Mouse (Mus musculus): ENCODE results near the gene Elk1.

The Elk1 gene

DNA sequence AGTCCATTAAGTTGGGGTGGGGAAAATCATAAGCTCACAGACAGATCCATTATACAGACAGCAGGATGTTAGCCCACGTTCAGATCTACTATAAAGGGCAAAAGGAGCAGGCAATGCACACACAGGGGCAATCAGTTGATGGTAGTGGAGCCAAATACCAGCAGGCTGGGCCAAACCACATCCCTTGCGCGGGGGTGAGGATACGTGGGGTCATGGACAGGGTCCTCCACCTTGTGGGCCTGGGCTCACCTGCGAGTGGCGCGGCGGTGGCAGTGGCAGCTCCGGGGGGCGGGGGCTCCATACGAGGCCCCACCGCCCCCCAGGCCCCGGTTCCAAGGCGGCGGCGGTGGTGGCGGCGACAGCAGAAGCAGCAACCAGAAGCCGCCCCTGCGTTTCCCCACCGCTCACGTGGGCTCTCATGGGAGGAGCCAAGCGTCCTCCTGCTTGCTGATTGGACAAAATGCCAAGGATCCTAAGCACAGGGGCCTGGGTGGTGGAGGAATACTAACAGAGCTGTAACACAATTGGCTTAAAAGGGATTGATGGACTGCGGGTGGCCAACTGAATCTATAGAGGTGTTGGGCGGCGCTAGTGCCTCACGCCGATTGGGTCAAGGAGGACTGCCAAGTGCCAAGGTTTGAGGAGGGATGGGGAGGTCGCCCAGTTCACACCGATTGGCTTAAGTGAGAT is at the start of gene Elk1:
Gene Elk1, minus strand, starts transcription at position 418 of the 690 bp plus-strand sequence.
- DNase-seq = peak; percentile 86

DNA sequence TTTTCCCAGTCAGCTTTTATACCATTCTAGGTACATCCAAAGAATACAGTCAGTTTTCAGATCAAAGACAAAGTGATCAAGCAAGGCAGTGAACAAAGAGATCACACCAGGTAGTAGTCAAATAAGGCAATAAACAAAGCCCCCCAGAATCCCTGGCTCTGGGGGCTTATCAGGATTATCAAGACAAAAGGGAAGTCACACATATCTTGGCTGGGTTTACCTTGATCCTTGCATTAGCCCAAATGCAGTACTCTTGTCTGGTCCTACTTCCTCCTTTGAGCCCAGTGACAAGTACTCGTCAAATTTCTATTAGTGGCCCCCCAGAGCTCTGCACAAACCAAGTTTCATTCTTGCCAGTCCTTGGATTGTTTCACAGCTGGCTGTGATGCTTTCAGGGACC is 30.5 kb upstream of the Elk1 start:
- no peak for DNase-seq

DNA sequence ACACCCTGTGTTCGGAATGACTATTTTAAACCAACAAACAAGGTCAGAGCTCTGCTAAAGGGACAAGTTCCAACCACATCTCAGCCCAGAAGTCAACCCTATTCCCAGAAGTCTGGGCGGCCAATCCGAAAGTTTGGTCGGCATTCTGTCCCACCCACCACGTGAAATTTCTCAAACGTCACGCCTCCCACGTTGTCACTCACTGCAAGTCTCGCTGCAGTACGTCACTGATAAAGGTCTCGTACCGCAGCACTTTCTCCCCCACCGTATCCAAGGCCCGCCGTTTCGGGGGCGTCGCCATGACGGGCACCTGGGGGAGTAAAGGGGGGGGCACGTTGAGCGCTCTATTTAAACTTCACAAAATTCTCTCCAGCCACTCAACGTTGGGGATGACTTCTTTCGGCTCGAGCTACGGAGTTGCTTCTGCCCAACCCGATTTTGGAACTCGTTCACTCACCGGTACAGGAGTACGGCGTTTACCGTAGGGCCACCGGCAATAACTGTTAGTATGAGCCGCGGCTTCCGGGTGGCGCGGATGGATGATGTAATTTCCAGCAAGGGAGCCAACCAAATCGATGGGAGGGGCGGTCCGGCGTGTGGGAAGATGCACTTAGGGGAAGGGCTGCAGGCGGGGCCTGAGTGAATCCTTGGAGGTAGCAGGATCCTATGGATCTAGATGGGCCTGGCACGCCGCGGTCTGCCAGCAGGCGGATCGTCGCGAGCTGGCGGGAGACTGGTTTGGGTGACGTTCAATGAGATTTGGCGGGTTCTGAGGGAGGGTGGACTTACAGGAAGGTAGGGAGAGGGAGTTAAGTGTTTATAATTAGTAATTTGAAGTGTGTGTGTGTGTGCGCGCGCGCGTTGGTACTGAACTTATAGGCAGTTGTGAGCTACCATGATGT is 11.3 kb upstream of the Elk1 start, which contains the start of gene Uxt:
Gene Uxt, minus strand, starts transcription at position 541 of the 902 bp plus-strand sequence.
- peak; percentile 91 to 92 for DNase-seq

DNA sequence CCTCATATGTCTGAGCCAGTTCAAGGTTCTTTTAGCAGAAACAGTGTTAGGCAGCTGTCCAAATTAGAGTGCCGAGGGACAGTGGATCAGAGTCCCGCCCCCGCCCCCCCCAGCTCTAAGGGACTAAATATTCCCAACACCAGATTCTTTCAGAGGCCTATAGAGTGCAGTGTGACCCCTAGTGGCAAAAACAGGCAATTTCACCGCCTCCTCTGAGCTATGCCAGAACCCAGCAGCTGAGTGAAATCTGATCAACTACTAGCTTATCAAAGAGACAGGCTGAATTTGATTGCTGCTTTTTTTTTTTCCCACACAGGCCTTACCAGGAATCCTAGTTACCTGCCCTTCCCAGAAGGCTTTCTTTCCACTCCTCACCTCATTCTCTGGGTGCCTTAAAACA is 4.4 kb downstream of the Elk1 start:
- DNase-seq = peak; percentile 74 to 77

DNA sequence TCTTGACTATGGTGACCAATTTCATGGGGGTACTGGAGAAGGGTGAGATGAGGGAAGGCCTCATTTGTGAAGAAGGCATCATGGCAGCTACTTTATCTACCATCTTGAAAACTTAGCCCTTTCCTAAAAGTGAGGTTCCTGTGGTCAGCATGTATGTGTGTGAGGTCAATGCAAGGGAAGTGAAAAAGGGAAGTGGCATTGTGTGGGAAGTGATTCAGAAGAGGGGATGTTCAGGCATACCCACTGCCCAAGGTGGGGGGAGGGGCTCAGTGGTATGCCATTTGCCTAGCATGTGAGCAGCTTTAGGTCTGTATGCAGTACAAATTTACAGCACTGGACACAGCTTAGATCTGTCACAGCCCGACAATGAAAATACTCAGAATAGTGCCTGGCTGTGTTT is 18.4 kb downstream of the Elk1 start:
- no peak for DNase-seq

DNA sequence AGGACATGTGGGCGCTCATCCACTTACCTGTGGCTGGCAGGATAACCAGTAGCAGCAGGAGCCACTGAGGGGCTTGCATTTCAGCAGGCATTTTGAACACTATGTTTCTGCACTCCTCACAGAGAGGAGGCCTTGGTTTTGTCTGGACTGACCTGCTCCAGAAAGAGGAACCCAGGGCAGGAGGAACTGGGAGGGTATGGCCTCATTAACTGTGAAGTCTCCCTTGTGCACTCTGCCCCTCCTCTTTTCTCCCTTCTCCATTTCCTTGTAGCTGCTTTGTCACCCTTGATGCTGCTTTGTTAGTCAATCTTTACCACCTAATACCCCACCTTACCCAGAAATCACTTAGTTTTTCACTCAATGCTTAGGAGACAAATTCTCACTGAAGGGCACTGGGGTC is 19.0 kb downstream of the Elk1 start, which contains the start of gene Cfp:
Gene Cfp, minus strand, starts transcription at position 192 of the 400 bp plus-strand sequence.
- DNase-seq = no peak

DNA sequence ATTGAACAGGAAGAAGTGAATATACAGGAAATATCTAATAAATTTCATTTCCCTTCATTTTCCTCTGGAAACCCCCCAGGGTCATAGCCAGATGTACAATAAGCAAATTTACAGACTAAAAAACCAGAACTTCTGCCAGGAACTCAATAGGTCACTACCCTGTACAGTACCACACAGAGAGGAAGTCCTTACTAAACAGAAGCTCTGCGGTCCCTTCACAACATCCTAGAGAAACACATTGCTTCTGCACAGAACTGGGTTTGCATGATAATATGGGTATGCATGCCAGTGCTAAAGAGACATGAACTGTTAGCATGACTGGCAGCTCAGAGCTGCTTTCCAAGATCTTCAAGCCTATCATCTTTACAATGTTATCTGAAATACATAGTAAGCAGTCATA is 20.5 kb downstream of the Elk1 start:
- DNase-seq = no peak

DNA sequence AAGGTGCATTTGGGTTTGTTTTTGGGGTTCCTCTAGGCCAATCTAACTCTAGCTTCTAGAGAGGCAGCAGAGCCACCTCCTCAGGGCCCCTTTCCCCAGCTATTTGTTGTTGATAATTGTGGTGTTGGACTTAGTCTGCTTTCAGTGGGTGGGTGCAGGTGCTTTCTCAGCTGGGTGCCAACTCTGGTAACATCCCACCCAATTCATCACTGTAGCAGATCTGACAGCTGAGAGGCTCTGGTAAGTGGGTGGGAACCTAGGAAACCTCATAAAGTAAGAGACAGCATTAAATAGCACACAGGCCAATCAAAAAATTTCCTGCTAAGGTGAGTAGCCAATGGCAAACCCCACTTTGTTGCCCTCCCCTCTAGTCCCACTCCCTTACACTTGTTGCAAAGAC is 25.4 kb downstream of the Elk1 start:
- no peak for DNase-seq

DNA sequence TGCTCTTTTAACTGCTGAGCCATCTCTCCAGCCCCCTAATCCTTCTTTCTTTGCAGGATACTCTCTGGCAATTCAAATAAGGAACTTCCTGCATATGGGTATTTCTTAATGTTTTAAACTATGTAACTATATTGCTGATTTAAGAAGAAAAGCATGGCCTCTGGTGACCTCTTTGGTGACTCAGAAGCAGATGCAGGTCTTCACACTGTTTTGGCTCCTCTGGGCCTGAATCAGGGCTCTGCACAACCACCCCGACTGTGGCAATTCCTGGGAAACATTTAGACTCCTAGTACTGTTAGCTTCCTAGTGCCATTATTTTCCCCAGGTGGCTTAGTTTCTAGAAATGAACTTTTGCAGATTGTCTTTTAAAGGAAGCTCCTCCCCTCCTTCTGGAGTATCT is 26.9 kb downstream of the Elk1 start:
- DNase-seq = no peak

DNA sequence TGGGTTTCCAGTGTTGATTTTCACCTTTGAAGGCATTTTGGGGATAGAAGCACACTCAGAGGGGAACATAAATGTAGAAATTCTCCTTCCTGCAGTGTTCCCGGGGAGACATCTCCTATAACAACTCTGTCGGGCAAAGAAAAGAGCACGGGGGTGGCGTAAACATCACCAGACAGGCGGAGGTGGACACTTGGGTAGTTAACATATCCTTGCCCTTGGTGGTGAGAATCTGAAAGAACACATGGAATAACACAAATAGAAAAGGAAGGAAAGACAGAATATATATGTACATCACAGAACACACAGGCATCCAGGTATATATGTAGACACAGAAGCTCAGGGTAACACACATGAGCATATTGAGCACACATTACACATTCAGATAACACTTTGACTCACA is 29.0 kb downstream of the Elk1 start:
- DNase-seq = no peak

DNA sequence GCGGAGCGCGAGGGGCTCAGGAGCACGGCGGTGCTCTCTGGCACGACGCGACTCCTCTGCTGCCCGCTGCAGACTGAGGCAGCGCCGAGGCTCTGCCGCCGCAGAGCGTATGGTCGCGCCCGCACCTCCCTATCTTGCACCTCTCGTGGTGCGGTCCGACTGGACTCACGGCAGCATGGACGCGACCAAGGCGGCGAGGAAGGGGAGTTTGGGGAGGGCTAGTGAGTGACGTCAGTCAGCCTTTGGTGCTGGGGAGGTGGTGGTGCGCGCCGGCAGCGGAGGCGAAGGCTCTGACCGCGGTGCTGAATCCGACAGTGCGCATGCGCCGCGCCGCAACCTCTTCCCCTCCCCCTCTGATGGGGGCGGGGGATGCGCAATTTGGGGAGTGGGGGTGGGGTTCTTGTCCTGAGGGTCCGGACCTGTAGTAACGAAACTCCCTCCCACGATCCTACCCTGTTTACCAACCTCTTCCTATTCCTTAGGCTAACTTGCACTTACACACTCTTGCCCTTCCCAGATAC is 29.5 kb downstream of the Elk1 start, which contains the start of gene Syn1:
Gene Syn1, minus strand, starts transcription at position 161 of the 521 bp plus-strand sequence.
- peak; percentile 89 to 90 for DNase-seq

DNA sequence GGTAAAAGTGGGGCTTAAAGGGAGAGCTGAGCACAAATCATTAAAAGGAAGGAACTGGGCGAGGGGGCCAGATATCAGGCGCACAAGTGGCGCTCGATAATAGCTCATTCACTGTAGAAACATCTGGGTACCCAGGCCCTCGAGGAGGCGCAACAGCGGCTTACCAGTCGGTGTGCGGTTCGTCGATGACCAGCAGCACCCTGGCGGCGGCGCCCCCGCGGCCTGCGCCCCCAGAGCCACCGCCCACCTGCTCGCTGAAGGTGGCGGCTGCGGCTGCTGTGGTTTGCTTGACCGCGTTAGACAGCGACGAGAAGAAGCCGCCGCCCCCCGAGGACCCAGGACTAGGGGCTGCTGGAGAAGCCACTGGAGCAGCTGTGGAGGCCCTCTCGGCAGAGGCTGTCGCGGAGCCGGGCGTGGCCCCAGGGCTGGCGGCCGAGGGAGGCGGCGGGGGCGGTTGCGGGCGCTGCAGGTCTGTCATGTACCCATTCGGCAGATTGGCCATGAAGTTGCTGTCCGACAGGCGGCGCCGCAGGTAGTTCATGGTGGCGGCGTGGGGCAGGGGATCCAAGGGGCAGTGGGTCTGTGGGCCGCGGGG is 30.1 kb downstream of the Elk1 start:
- DNase-seq = no peak

DNA sequence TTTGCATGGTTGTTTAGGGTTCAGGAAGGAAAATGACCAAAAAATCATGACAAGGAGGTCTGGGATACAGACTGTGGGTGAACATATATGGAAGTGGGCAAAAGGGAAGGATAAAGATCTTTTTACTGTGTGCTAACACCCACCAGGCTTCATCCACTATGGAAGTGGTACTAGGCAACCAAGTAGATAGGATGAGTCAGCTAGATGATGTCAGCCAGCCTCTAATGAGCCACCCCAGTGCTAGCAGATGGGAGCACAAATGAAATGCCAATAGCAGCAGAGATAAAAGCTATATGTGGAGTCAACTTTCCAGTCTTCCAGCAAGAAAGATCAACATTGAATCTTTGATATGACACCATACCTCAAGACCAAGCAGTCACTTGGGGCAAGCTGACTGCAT is 35.3 kb downstream of the Elk1 start:
- DNase-seq = no peak

DNA sequence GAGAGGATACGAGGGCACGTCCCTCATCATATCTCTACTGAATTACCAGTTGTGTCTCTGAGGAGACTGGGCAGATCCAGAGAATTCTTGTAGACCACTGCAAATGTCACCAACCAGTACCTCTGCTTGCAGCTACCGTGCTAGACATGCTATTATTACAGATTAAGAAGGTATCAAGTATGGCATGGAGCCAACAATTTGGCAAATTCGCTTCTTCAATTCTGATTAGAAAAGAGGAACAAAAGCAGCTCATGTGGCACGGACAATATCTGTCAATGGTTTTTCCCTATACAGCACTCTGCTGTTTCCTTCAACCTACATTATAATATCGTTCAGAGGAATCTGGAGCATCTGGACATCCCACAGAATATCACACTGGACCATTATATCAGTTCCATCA is 36.7 kb downstream of the Elk1 start:
- no peak for DNase-seq

DNA sequence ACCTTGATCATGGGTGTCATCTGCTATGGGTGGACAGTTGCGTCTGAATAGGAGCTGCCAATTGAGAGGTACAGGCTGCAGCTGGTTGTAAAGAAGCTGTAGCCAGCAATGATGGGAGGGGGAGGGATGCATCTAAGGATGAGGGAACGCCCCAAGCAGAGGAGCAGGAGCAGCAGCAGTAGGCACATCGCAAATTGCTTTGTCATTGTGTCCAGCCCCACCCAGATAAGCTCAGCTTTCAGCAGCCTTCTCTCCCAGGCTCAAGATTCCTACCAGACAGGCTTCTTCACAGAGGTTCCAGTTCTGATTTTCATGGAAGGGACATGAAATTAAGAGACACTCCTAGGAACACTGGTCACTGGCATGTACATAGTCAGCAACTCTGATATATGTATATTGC is 40.3 kb downstream of the Elk1 start:
- no peak for DNase-seq
